Mouse (Mus musculus): ENCODE data around the gene Dand5.

DNA sequence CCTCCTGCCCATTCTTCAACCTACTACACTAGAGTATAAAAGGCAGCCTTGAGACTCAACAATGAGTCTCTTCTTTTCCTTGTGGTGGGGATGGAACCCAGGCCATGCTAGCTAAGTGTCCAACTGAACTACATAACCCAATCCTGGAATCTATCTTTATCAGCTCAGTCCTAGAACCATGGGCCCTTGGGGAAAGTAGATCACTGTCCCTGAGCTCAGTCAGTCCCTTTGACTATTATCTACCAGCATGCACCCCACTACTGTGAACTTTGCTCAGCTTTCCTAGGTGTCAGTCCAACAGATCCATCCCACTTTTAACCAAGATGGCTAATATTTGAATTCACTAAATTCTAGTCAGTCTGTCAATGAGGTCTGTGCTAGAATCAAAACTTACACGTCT, 18.9 kb upstream of the Dand5 start:
- no peak for TF ChIP-seq CTCF (IDR thresholded peaks at IDR 0.05; ENCODE audit: control insufficient read depth, insufficient read depth, low read length)
- TF ChIP-seq POLR2A (IDR thresholded peaks at IDR 0.05; ENCODE audit: borderline replicate concordance, control insufficient read depth, low read depth, low read length), result no peak

Data from bone marrow, adult 2 months (tissue).